Mouse (Mus musculus) CH12.LX (cell line): Measurements from ENCODE around the gene Rabgap1l. TPM values are rescaled to one million over a fixed set of nuclear protein-coding genes. Genes with fewer than 3 reads are reported as not detected.

Experiments used
- DNase-seq: peaks from one replicate; pipeline ENCODE4 v3.0.0-alpha.2; 2013; ENCODE audit errors: extremely low read depth
- H3K27ac ChIP-seq: 2 replicates; pipeline ENCODE4 v1.5.1; 2012; ENCODE audit warnings: low read depth, mild to moderate bottlenecking, control low read depth, moderate library complexity; ENCODE audit not compliant: insufficient read depth
- H3K27me3 ChIP-seq: replicated peaks from 2 replicates; pipeline ENCODE3; 2012; ENCODE audit warnings: inconsistent platforms
- H3K36me3 ChIP-seq, 2 experiments: replicated peaks in 1 of 2; 2 replicates each; pipeline versions ENCODE3 to v1.6.1; 2012; ENCODE audit warnings: inconsistent platforms in 1 of 2, low read length in 1 of 2, mild to moderate bottlenecking in 1 of 2, mixed read lengths in 1 of 2, moderate library complexity in 1 of 2; ENCODE audit not compliant: control insufficient read depth in 1 of 2, insufficient read depth in 1 of 2
- H3K4me1 ChIP-seq, 2 experiments: 2 replicates each; pipeline ENCODE4 v1.6.1; 2012; ENCODE audit warnings: inconsistent platforms in 1 of 2, moderate library complexity in 1 of 2; ENCODE audit not compliant: insufficient read depth in 2 of 2, control insufficient read depth in 1 of 2
- H3K4me2 ChIP-seq: 2 replicates; pipeline ENCODE4 v1.6.1; 2012; ENCODE audit warnings: low read depth, mild to moderate bottlenecking, control low read depth; ENCODE audit not compliant: poor library complexity, insufficient read depth, severe bottlenecking
- H3K4me3 ChIP-seq, 3 experiments: fragments of 150-350 bp in 1 of 3; sonication (generic) in 1 of 3; replicated peaks in 1 of 3; 2 replicates each; pipeline versions ENCODE3 to v1.5.1; 2011 to 2012; ENCODE audit warnings: low read depth in 2 of 3, low read length in 2 of 3, mild to moderate bottlenecking in 2 of 3, moderate library complexity in 2 of 3, control low read depth in 1 of 3, improper control_type of control experiment in 1 of 3, inconsistent platforms in 1 of 3, mixed read lengths in 1 of 3; ENCODE audit not compliant: poor library complexity in 1 of 3
- H3K79me2 ChIP-seq: replicated peaks from 2 replicates; pipeline ENCODE4 v1.6.1; 2012; ENCODE audit warnings: mild to moderate bottlenecking, moderate library complexity; ENCODE audit not compliant: control insufficient read depth, poor library complexity, insufficient read depth, severe bottlenecking; ENCODE audit errors: extremely low read depth
- H3K9ac ChIP-seq: 2 replicates; pipeline ENCODE4 v1.6.1; 2012; ENCODE audit warnings: low read depth, mild to moderate bottlenecking, control low read depth, moderate library complexity; ENCODE audit not compliant: insufficient read depth
- H3K9me3 ChIP-seq: replicated peaks from 2 replicates; pipeline ENCODE3; 2012; ENCODE audit warnings: low read length, inconsistent platforms, mixed read lengths
- BHLHE40 ChIP-seq: IDR thresholded peaks from 2 replicates; pipeline ENCODE4 v1.6.1; 2011; ENCODE audit warnings: mild to moderate bottlenecking, low read depth, low read length, improper control_type of control experiment
- CHD1 ChIP-seq: IDR thresholded peaks from 2 replicates; pipeline ENCODE4 v1.6.1; 2012; ENCODE audit warnings: low read depth, low read length, improper control_type of control experiment, inconsistent platforms
- CTCF ChIP-seq, 2 experiments: IDR thresholded peaks in 1 of 2; conservative IDR thresholded peaks in 1 of 2; 2 replicates each; pipeline ENCODE4 v1.5.1; 2011 to 2012; ENCODE audit warnings: low read depth in 2 of 2, low read length in 2 of 2, improper control_type of control experiment in 1 of 2, inconsistent platforms in 1 of 2, mild to moderate bottlenecking in 1 of 2, moderate library complexity in 1 of 2
- ELF1 ChIP-seq: IDR thresholded peaks from 2 replicates; pipeline ENCODE4 v1.6.1; 2014; ENCODE audit warnings: low read depth, mild to moderate bottlenecking, inconsistent platforms, low read length, improper control_type of control experiment
- EP300 ChIP-seq: IDR thresholded peaks from 2 replicates; pipeline ENCODE4 v1.6.1; 2011; ENCODE audit warnings: low read length, improper control_type of control experiment
- ETS1 ChIP-seq: conservative IDR thresholded peaks from 2 replicates; pipeline ENCODE4 v1.6.1; 2012; ENCODE audit warnings: low read depth, mild to moderate bottlenecking, inconsistent platforms, low read length, improper control_type of control experiment, moderate library complexity
- GABPA ChIP-seq: IDR thresholded peaks from 2 replicates; pipeline ENCODE4 v1.6.1; 2012; ENCODE audit warnings: low read depth, low read length, improper control_type of control experiment, inconsistent platforms; ENCODE audit not compliant: insufficient replicate concordance
- IRF4 ChIP-seq: IDR thresholded peaks from 2 replicates; pipeline ENCODE4 v1.6.1; 2014; ENCODE audit warnings: low read depth, mild to moderate bottlenecking, inconsistent platforms, low read length, improper control_type of control experiment
- KAT2A ChIP-seq: IDR thresholded peaks from 2 replicates; pipeline ENCODE4 v1.6.1; 2012; ENCODE audit warnings: low read length, improper control_type of control experiment, inconsistent platforms; ENCODE audit not compliant: insufficient replicate concordance
- MAX ChIP-seq: IDR thresholded peaks from 2 replicates; pipeline ENCODE4 v1.6.1; 2011; ENCODE audit warnings: low read length, improper control_type of control experiment
- MEF2A ChIP-seq: IDR thresholded peaks from 2 replicates; pipeline ENCODE4 v1.6.1; 2014; ENCODE audit warnings: low read depth, mild to moderate bottlenecking, inconsistent platforms, low read length, improper control_type of control experiment, borderline replicate concordance
- MYC ChIP-seq: IDR thresholded peaks from 2 replicates; pipeline ENCODE4 v1.6.1; 2011; ENCODE audit warnings: low read depth, mild to moderate bottlenecking, improper control_type of control experiment, low read length
- NELFE ChIP-seq: IDR thresholded peaks from 2 replicates; pipeline ENCODE4 v1.6.1; 2011; ENCODE audit warnings: low read depth, low read length, improper control_type of control experiment
- NRF1 ChIP-seq: IDR thresholded peaks from 2 replicates; pipeline ENCODE4 v1.6.1; 2014; ENCODE audit warnings: low read depth, mild to moderate bottlenecking, inconsistent platforms, low read length, improper control_type of control experiment, moderate library complexity
- PAX5 ChIP-seq: IDR thresholded peaks from 2 replicates; pipeline ENCODE4 v1.6.1; 2012; ENCODE audit warnings: low read length, inconsistent platforms, mixed read lengths
- POLR2A ChIP-seq: IDR thresholded peaks from 2 replicates; pipeline ENCODE4 v1.6.1; 2011; ENCODE audit warnings: low read depth, mild to moderate bottlenecking, improper control_type of control experiment, low read length
- POLR2AphosphoS2 ChIP-seq: IDR thresholded peaks from 2 replicates; pipeline ENCODE4 v1.6.1; 2011; ENCODE audit warnings: low read depth, low read length, improper control_type of control experiment
- RAD21 ChIP-seq: IDR thresholded peaks from 2 replicates; pipeline ENCODE4 v1.6.1; 2011; ENCODE audit warnings: low read depth, mild to moderate bottlenecking, low read length, improper control_type of control experiment, moderate library complexity
- RCOR1 ChIP-seq: conservative IDR thresholded peaks from 2 replicates; pipeline ENCODE4 v1.6.1; 2012; ENCODE audit warnings: low read depth, mild to moderate bottlenecking, inconsistent platforms, low read length, improper control_type of control experiment
- SIN3A ChIP-seq: IDR thresholded peaks from 2 replicates; pipeline ENCODE4 v1.6.1; 2012; ENCODE audit warnings: low read length, improper control_type of control experiment, inconsistent platforms
- SMC3 ChIP-seq: IDR thresholded peaks from 2 replicates; pipeline ENCODE4 v1.6.1; 2011; ENCODE audit warnings: low read depth, low read length, improper control_type of control experiment
- TBP ChIP-seq: conservative IDR thresholded peaks from 2 replicates; pipeline ENCODE4 v1.6.1; 2011; ENCODE audit warnings: low read depth, low read length, improper control_type of control experiment
- TCF12 ChIP-seq: IDR thresholded peaks from 2 replicates; pipeline ENCODE4 v1.6.1; 2014; ENCODE audit warnings: low read depth, mild to moderate bottlenecking, inconsistent platforms, low read length, improper control_type of control experiment
- UBTF ChIP-seq: IDR thresholded peaks from 2 replicates; pipeline ENCODE4 v1.6.1; 2012; ENCODE audit warnings: low read depth, mild to moderate bottlenecking, inconsistent platforms, low read length, improper control_type of control experiment, moderate library complexity
- USF2 ChIP-seq: conservative IDR thresholded peaks from 2 replicates; pipeline ENCODE4 v1.6.1; 2011; ENCODE audit warnings: low read depth, low read length, improper control_type of control experiment
- ZC3H11A ChIP-seq: IDR thresholded peaks from 2 replicates; pipeline ENCODE4 v1.6.1; 2012; ENCODE audit warnings: low read depth, mild to moderate bottlenecking, inconsistent platforms, low read length, improper control_type of control experiment
- ZKSCAN1 ChIP-seq: IDR thresholded peaks from 2 replicates; pipeline ENCODE4 v1.6.1; 2012; ENCODE audit warnings: low read depth, inconsistent platforms, low read length, improper control_type of control experiment, borderline replicate concordance
- dilution Hi-C: fragments of 300-500 bp; cut with MboI; formaldehyde crosslinking; loops from 2 replicates; pipeline ENCODE4 v1.14.3; 2020; ENCODE audit warnings: low sequenced_read_pairs; ENCODE audit not compliant: extremely low pct_unique_long_range_greater_than_20kb, extremely low pct_ligation_motif_present
- in situ Hi-C: fragments of 300-500 bp; cut with MboI; formaldehyde crosslinking; loops from 3 replicates; pipeline ENCODE4 v1.14.3; 2019; ENCODE audit warnings: low sequenced_read_pairs, low pct_ligation_motif_present, low pct_unique_long_range_greater_than_20kb, mixed read lengths
- polyA plus RNA-seq: library from polyadenylated mRNA; unstranded; fragments of >175 nt; gene quantifications from 2 replicates; pipeline ENCODE4 v1.2.1, GENCODE M21; 2012; ENCODE audit warnings: low read depth; ENCODE audit not compliant: insufficient read length
- total RNA-seq, 2 experiments: library from RNA; depleted of rRNA; stranded (reverse); fragments of 300-350 nt in 1 of 2; fragments of >200 nt in 1 of 2; gene quantifications; 2 replicates each; pipeline ENCODE4 v1.2.3; 2012 to 2014

The Rabgap1l gene
- total and polyA plus RNA-seq, 3 experiments = 84.0 to 109 (median 85.6) TPM

DNA sequence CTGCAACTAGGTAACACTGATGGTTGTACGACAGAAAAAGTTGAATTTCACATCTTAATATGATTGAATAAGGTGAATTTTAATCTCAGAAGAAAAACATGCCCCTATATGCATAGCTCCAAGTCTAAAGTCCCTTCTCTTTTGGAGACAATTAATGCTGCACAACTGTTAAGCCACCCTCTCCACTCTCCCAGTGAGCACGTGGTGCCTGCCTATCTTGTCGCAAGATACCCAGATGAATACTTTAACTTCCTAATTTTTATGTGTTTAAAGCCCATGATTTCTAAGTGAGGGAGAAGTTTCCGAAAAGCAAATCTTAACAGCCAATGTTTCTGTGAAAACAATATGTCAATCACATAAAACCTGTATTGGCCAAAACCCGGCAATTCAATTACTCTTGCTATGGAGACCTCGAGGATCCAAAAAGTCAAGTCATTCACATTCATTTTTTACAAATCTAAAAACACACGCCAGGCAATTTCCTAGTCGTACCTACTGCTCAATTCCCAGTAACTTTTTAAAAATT, 581.4 kb downstream of the Rabgap1l start (continued):
- TF ChIP-seq ZKSCAN1 (no peak), UBTF (no peak), KAT2A (0 out of 2 replicates have a peak, but pooled peaks have one; percentile 51), BHLHE40 (no peak), PAX5 (no peak), EP300 (no peak), POLR2AphosphoS2 (no peak), ELF1 (no peak), CTCF (conservative IDR thresholded peaks at IDR 0.05 in 1 of 2, IDR thresholded peaks at IDR 0.05 in 1 of 2; ENCODE audit: low read depth in 2 of 2, low read length in 2 of 2) (no peak), ETS1 (no peak), SMC3 (no peak), TBP (no peak), TCF12 (no peak), GABPA (no peak), MAX (peak; percentile 97), RCOR1 (no peak), NELFE (no peak)

DNA sequence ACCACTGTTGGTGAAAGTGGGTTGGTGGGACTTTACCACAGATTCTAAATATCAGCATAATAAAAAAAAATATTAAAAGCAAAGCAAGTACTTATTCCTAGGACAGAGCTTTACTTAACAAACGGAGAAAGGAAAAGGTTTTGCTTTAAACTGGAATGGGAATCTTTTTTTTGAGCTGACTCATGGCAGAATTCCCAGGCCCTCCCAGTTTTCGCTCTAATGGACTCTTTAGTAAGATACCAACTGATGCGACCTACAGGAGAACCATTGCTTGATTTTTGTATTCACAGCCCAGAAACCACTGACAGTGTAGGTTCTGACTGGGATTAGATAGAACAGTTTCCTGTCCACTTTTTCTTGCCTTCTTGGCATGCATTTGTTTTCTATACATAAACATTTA, 582.4 kb downstream of the Rabgap1l start:
- Histone ChIP-seq H3K4me3 (peak overlapping the region; percentile 78 to 94 (median 92)), H3K27me3 (no peaks in the 10 kb centered on the region), H3K9ac (peak overlapping the region; percentile 81), H3K79me2 (peaks cover 58% of the 10 kb centered on the region), H3K27ac (no peak overlapping the region), H3K4me1 (peaks cover 0 to 30% of the 10 kb centered on the region in 2 experiments), H3K4me2 (peak overlapping the region; percentile 97), H3K36me3 (peaks cover 15 to 33% of the 10 kb centered on the region in 2 experiments), H3K9me3 (no peaks in the 10 kb centered on the region)
- DNase-seq = no peak
- TF ChIP-seq EP300 = no peak
- no peak for TF ChIP-seq ZC3H11A
- no peak for TF ChIP-seq ELF1
- TF ChIP-seq CHD1 = no peak
- TF ChIP-seq BHLHE40 = no peak
- no peak for TF ChIP-seq MEF2A
- TF ChIP-seq IRF4 = no peak
- TF ChIP-seq NELFE = no peak
- TF ChIP-seq RCOR1 = no peak
- TF ChIP-seq MYC = no peak
- TF ChIP-seq NRF1 = no peak
- no peak for TF ChIP-seq RAD21
- TF ChIP-seq USF2 = no peak
- TF ChIP-seq POLR2A = no peak
- TF ChIP-seq SIN3A = no peak
- dilution Hi-C loops (no loop called here), in situ Hi-C loops (loop anchor here (25.0 kb wide), 1 partner anchor 527 kb away; no protein-coding TSS in a partner anchor)
